14 mouse cellular contexts compared by ENCODE assay signal in genomic region chr19:16141857-16142256, GRCm38 (mm10). TPM values are rescaled to one million over a fixed set of nuclear protein-coding genes. Genes with fewer than 3 reads are reported as not detected.
DNase-seq lines count a peak whose midpoint lies in the region; ATAC-seq and TF ChIP-seq lines count a peak whose summit lies in the region.
"Had no signal": no experiment of that assay in that cellular context is flagged by ENCODE, and none has a peak within 500 bp of the region (broad histone marks: within the 10 kb centered on the region; RNA-seq: fewer than 3 reads in every experiment).

No protein-coding gene starts in this region.

- H3K9me3 ChIP-seq in heart, embryonic 15.5 days (replicated peaks): no peaks in the 10 kb centered on the region
- H3K9me3 ChIP-seq in liver, postnatal 0 days (ENCODE audit: low read length): no peaks in the 10 kb centered on the region
- H3K9me3 ChIP-seq: forebrain, embryonic 10.5 days; hindbrain, embryonic 15.5 days; limb, embryonic 15.5 days; neural tube, embryonic 12.5 days had no signal

- peaks cover 4% of the 10 kb centered on the region; the same call in 1 of the 2 replicates for H3K36me3 ChIP-seq in heart, embryonic 15.5 days
- no peaks in the 10 kb centered on the region; the same call in 1 of the 2 replicates for H3K36me3 ChIP-seq in liver, postnatal 0 days (replicated peaks; ENCODE audit: insufficient read depth, low read length)
- H3K36me3 ChIP-seq: hindbrain, embryonic 15.5 days had no signal

- ATAC-seq in heart, embryonic 15.5 days (replicated peaks; ENCODE audit: insufficient number of reproducible peaks, insufficient read depth, low FRiP score, low read depth): no peak
- ATAC-seq in erythroblast, adult 5-6 weeks (replicated peaks; ENCODE audit: low FRiP score, poor library complexity, severe bottlenecking): peak; percentile 43; the same call in 1 of the 2 replicates
- peak; percentile 60 for ATAC-seq in liver, postnatal 0 days

- no peak overlapping the region for H3K9ac ChIP-seq in heart, embryonic 15.5 days
- no peak overlapping the region for H3K9ac ChIP-seq in liver, postnatal 0 days (replicated peaks)
- H3K9ac ChIP-seq: hindbrain, embryonic 15.5 days; limb, embryonic 15.5 days; neural tube, embryonic 12.5 days had no signal

- H3K27ac ChIP-seq in heart, embryonic 15.5 days: 0 out of 2 replicates have a peak overlapping the region, but pooled peaks have one; percentile 25
- peak overlapping the region; percentile 64 for H3K27ac ChIP-seq in liver, postnatal 0 days (ENCODE audit: low read depth)
- H3K27ac ChIP-seq: forebrain, embryonic 10.5 days; hindbrain, embryonic 15.5 days; limb, embryonic 15.5 days; neural tube, embryonic 12.5 days had no signal

- H3K4me1 ChIP-seq in heart, embryonic 15.5 days (replicated peaks): peaks cover 61% of the 10 kb centered on the region
- peaks cover 43% of the 10 kb centered on the region for H3K4me1 ChIP-seq in liver, postnatal 0 days (ENCODE audit: insufficient read depth)

- 43% methylated on average over 4 of the region's 4 CpGs for WGBS in heart, embryonic 15.5 days
- 34% methylated on average over 4 of the region's 4 CpGs for WGBS in liver, postnatal 0 days (ENCODE audit: insufficient replicate concordance)

- no peak for TF ChIP-seq CTCF in liver, postnatal 0 days (IDR thresholded peaks at IDR 0.05; ENCODE audit: low read depth)

- H3K4me2 ChIP-seq in heart, embryonic 15.5 days: no peak overlapping the region
- H3K4me2 ChIP-seq in liver, postnatal 0 days (ENCODE audit: low read depth, low read length): peak overlapping the region; percentile 49
- H3K4me2 ChIP-seq: hindbrain, embryonic 15.5 days; limb, embryonic 15.5 days; neural tube, embryonic 12.5 days had no signal

- no peak for DNase-seq in heart, postnatal 4 days
- DNase-seq in MEL-GATA-1-ER (ENCODE audit: extremely low read depth, low read depth): peak; percentile 33
- no peak for DNase-seq in liver, postnatal 0 days
- DNase-seq in natural killer cell, adult 2 months (ENCODE audit: low spot score in 2 of 2): no peak
- no peak for DNase-seq in right cerebral cortex, postnatal 25 days
- DNase-seq: cerebellum, adult 9-11 months; spleen, adult 18-20 months; thymus, postnatal 4 days had no signal

- no peaks in the 10 kb centered on the region for H3K27me3 ChIP-seq in heart, embryonic 15.5 days
- no peaks in the 10 kb centered on the region for H3K27me3 ChIP-seq in liver, postnatal 0 days (ENCODE audit: insufficient read depth, low read length)
- H3K27me3 ChIP-seq: hindbrain, embryonic 15.5 days; limb, embryonic 15.5 days; neural tube, embryonic 12.5 days had no signal

- peak; percentile 35; the same call in 1 of the 2 replicates for TF ChIP-seq EP300 in liver, postnatal 0 days (IDR thresholded peaks at IDR 0.05; ENCODE audit: low read depth)

- H3K4me3 ChIP-seq in heart, embryonic 15.5 days: no peak overlapping the region
- H3K4me3 ChIP-seq in liver, postnatal 0 days (ENCODE audit: low read depth, low read length): no peak overlapping the region
- H3K4me3 ChIP-seq: forebrain, embryonic 10.5 days; hindbrain, embryonic 15.5 days; limb, embryonic 15.5 days; neural tube, embryonic 12.5 days had no signal

RNA-seq across cellular contexts. Expression of gene Gnaq, which starts 9.2 kb away (rescaled TPM):
- polyA plus RNA-seq in heart, embryonic 15.5 days (2015; fragmentation: Nextera tagmentation; extraction: Ambion mirVana): 15.7 and 19.5 TPM in 2 replicates
- total RNA-seq in heart, postnatal 4 days (2021): 10 to 100 TPM; 43.6 to 46.0 TPM
- 5.2 and 12.9 TPM in 2 replicates for total RNA-seq in erythroblast, adult 5-6 weeks (2015; ENCODE audit: low replicate concordance)
- total RNA-seq in erythroblast, adult 5-6 weeks (2017; ENCODE audit: low replicate concordance): 7.7 and 11.8 TPM in 2 replicates
- 4.9 and 5.3 TPM in 2 replicates for polyA plus RNA-seq in liver, postnatal 0 days (2015; fragmentation: Nextera tagmentation; extraction: Ambion mirVana)
